Mouse (Mus musculus) heart, adult 2 months (tissue): ENCODE data around the gene Pla2g6.

Experiments used
- CTCF ChIP-seq: fragments of 200-600 bp; IDR thresholded peaks from 2 replicates; pipeline ENCODE4 v1.8.1; 2022; ENCODE audit warnings: antibody characterized with exemption, mild to moderate bottlenecking, moderate library complexity
- EP300 ChIP-seq: fragments of 200-500 bp; IDR thresholded peaks from 2 replicates; pipeline ENCODE4 v1.6.1; 2011; ENCODE audit warnings: low read depth, low read length, control low read depth; ENCODE audit not compliant: insufficient read depth
- POLR2A ChIP-seq: fragments of 200-500 bp; IDR thresholded peaks from 2 replicates; pipeline ENCODE4 v1.6.1; 2011; ENCODE audit warnings: mild to moderate bottlenecking, low read depth, low read length, control low read depth; ENCODE audit not compliant: insufficient read depth

DNA sequence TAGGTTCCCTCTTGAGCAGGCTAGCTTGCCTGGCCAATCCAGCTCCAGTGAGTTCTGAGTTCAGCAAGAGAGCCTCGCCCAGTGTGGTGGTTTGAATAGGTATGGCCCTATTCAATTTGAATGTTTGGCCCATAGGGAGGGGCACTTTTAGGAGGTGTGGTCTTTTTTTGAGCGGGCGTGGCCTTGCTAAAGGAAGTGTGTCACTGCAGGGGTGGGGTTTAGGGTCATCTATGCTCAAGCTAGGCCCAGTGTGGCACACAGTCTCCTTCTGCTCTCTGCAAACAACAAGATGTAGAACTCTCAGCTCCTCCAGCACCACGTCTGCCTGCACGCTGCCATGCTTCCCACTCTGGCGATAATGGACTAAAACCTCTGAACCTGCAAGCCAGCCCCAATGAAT lies 64.5 kb downstream of the Pla2g6 start:
- TF ChIP-seq POLR2A (no peak), CTCF (no peak), EP300 (no peak)
